Mouse (Mus musculus): Measurements from ENCODE around the gene Svop. TPM values are rescaled to one million over a fixed set of nuclear protein-coding genes. Genes with fewer than 3 reads are reported as not detected.

Svop gene
- polyA plus RNA-seq, 1 experiment from 2014 or later, result 26.7 TPM

DNA sequence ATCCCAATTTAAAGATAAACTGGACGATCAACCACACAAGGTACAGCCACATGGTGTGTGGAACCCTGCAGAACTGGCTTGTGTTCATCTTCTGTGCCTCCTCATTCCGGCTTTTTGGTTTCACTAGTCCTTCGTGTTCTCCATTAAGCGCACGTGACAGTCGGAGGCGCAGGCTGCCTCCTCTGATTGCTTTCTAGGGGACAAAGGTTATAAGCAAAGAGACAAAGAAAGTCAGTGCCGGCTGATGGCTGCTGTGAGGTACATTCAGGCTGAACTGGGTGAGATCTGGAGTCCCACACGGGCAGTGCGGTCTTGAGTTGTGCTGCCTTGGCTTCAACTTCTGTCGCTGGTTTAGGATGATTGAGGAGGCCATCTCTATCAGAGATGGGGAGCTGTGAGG, 86.8 kb downstream of the Svop start:
- H3K36me3 ChIP-seq (ENCODE audit: control insufficient read depth, insufficient read depth, low read length), result no peaks in the 10 kb centered on the region
- H3K27me3 ChIP-seq (ENCODE audit: control insufficient read depth, insufficient read depth, low read length), result no peaks in the 10 kb centered on the region
- no peak overlapping the region for H3K9ac ChIP-seq (ENCODE audit: low read depth, low read length)
- no peak overlapping the region for H3K4me2 ChIP-seq (replicated peaks; ENCODE audit: low read depth, low read length)
- no peaks in the 10 kb centered on the region for H3K4me1 ChIP-seq (replicated peaks; ENCODE audit: control insufficient read depth, insufficient read depth, low read length)
- no peak overlapping the region for H3K4me3 ChIP-seq (ENCODE audit: low read depth, low read length)
- no peak for DNase-seq (ENCODE audit: low spot score)
- 75% methylated on average over 11 of the region's 11 CpGs for WGBS
- no peak for ATAC-seq (ENCODE audit: low FRiP score)
- H3K9me3 ChIP-seq (ENCODE audit: control insufficient read depth, low read length), result no peaks in the 10 kb centered on the region
- no peak overlapping the region for H3K27ac ChIP-seq (ENCODE audit: low read depth, low read length)

DNA sequence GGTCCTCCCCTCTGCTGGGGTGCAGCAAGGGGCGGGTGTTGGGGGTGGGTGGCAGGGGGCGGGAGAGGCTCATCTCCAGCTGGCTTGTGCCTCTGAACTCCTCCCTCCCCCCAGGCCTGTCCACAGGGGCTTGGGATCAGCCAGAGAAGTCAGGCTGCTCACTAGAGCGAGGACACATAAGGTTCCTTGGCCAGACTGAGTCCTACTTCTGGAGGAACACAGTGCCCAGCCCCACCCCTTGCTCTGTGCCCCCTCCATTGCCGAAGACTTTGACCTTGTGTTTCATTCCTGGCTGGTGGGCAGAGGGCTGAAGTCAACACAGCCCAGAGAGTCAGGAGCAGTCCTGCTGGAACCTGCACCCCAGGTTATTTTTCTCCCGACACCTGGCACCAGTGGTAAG, 87.8 kb downstream of the Svop start, which contains the start of gene Dao:
Gene Dao, plus strand, starts transcription at position 162 of the 400 bp plus-strand sequence.
- WGBS, result 50% methylated on average over 5 of the region's 5 CpGs
- Histone ChIP-seq H3K27me3 (ENCODE audit: control insufficient read depth, insufficient read depth, low read length) (no peaks in the 10 kb centered on the region), H3K4me1 (replicated peaks; ENCODE audit: control insufficient read depth, insufficient read depth, low read length) (no peaks in the 10 kb centered on the region), H3K27ac (ENCODE audit: low read depth, low read length) (no peak within 1 kb of the TSS), H3K9ac (ENCODE audit: low read depth, low read length) (no peak within 1 kb of the TSS), H3K9me3 (ENCODE audit: control insufficient read depth, low read length) (no peaks in the 10 kb centered on the region), H3K36me3 (ENCODE audit: control insufficient read depth, insufficient read depth, low read length) (no peaks in the 10 kb centered on the region), H3K4me3 (ENCODE audit: low read depth, low read length) (no peak within 1 kb of the TSS), H3K4me2 (replicated peaks; ENCODE audit: low read depth, low read length) (no peak within 1 kb of the TSS)
- ATAC-seq (ENCODE audit: low FRiP score) (no peak), DNase-seq (ENCODE audit: low spot score) (no peak)

GRCm38 (mm10) chr5:113999382-113999781, 92.0 kb downstream of the Svop start:
- DNase-seq (ENCODE audit: low spot score) (no peak), ATAC-seq (ENCODE audit: low FRiP score) (no peak)
- no peaks in the 10 kb centered on the region for H3K27me3 ChIP-seq (ENCODE audit: control insufficient read depth, insufficient read depth, low read length)
- no peak overlapping the region for H3K4me3 ChIP-seq (ENCODE audit: low read depth, low read length)
- H3K4me2 ChIP-seq (replicated peaks; ENCODE audit: low read depth, low read length), result no peak overlapping the region
- H3K9me3 ChIP-seq (ENCODE audit: control insufficient read depth, low read length), result no peaks in the 10 kb centered on the region
- no peak overlapping the region for H3K27ac ChIP-seq (ENCODE audit: low read depth, low read length)
- no peak overlapping the region for H3K9ac ChIP-seq (ENCODE audit: low read depth, low read length)
- no peaks in the 10 kb centered on the region for H3K36me3 ChIP-seq (ENCODE audit: control insufficient read depth, insufficient read depth, low read length)
- no peaks in the 10 kb centered on the region for H3K4me1 ChIP-seq (replicated peaks; ENCODE audit: control insufficient read depth, insufficient read depth, low read length)
- WGBS, result 68% methylated on average over 5 of the region's 5 CpGs

- Histone ChIP-seq H3K27ac (ENCODE audit: low read depth, low read length) (no peak overlapping the region), H3K27me3 (ENCODE audit: control insufficient read depth, insufficient read depth, low read length) (no peaks in the 10 kb centered on the region), H3K36me3 (ENCODE audit: control insufficient read depth, insufficient read depth, low read length) (no peaks in the 10 kb centered on the region), H3K4me3 (ENCODE audit: low read depth, low read length) (no peak overlapping the region), H3K9me3 (ENCODE audit: control insufficient read depth, low read length) (no peaks in the 10 kb centered on the region), H3K4me2 (replicated peaks; ENCODE audit: low read depth, low read length) (no peak overlapping the region), H3K9ac (ENCODE audit: low read depth, low read length) (no peak overlapping the region), H3K4me1 (replicated peaks; ENCODE audit: control insufficient read depth, insufficient read depth, low read length) (0 out of 2 replicates have a peak, but pooled peaks cover 2% of the 10 kb centered on the region)
- WGBS, result 61% methylated on average over 2 of the region's 2 CpGs
- DNase-seq (ENCODE audit: low spot score) (no peak), ATAC-seq (ENCODE audit: low FRiP score) (no peak)
These were observed 94.9 kb downstream of the Svop start for GRCm38 (mm10) chr5:113996458-113996857.

GRCm38 (mm10) chr5:113993487-113994465, 97.6 kb downstream of the Svop start, which contains the start of gene Ssh1:
Ssh1 (minus strand) TSS chr5:113993894.
- ATAC-seq (ENCODE audit: low FRiP score) (peak; percentile 92), DNase-seq (ENCODE audit: low spot score) (peak; percentile 95)
- Histone ChIP-seq H3K36me3 (ENCODE audit: control insufficient read depth, insufficient read depth, low read length) (no peaks in the 10 kb centered on the region), H3K9ac (ENCODE audit: low read depth, low read length) (peak within 1 kb of the TSS; percentile 92), H3K4me2 (replicated peaks; ENCODE audit: low read depth, low read length) (peak within 1 kb of the TSS; percentile 55), H3K4me1 (replicated peaks; ENCODE audit: control insufficient read depth, insufficient read depth, low read length) (0 out of 2 replicates have a peak, but pooled peaks cover 2% of the 10 kb centered on the region), H3K4me3 (ENCODE audit: low read depth, low read length) (peak within 1 kb of the TSS; percentile 79), H3K9me3 (ENCODE audit: control insufficient read depth, low read length) (no peaks in the 10 kb centered on the region), H3K27me3 (ENCODE audit: control insufficient read depth, insufficient read depth, low read length) (no peaks in the 10 kb centered on the region), H3K27ac (ENCODE audit: low read depth, low read length) (peak within 1 kb of the TSS; percentile 85)
- under 1% methylated on average over 67 of the region's 83 CpGs for WGBS

- peak overlapping the region; percentile 85 for H3K27ac ChIP-seq (ENCODE audit: low read depth, low read length)
- peak overlapping the region; percentile 79 for H3K4me3 ChIP-seq (ENCODE audit: low read depth, low read length)
- no peaks in the 10 kb centered on the region for H3K27me3 ChIP-seq (ENCODE audit: control insufficient read depth, insufficient read depth, low read length)
- H3K9me3 ChIP-seq (ENCODE audit: control insufficient read depth, low read length), result no peaks in the 10 kb centered on the region
- H3K4me1 ChIP-seq (replicated peaks; ENCODE audit: control insufficient read depth, insufficient read depth, low read length), result 0 out of 2 replicates have a peak, but pooled peaks cover 2% of the 10 kb centered on the region
- DNase-seq (ENCODE audit: low spot score) (peak; percentile 75), ATAC-seq (ENCODE audit: low FRiP score) (peak; percentile 87)
- H3K9ac ChIP-seq (ENCODE audit: low read depth, low read length), result peak overlapping the region; percentile 92
- H3K36me3 ChIP-seq (ENCODE audit: control insufficient read depth, insufficient read depth, low read length), result no peaks in the 10 kb centered on the region
- 1% methylated on average over 22 of the region's 22 CpGs for WGBS
- peak overlapping the region; percentile 55 for H3K4me2 ChIP-seq (replicated peaks; ENCODE audit: low read depth, low read length)
These were observed 98.3 kb downstream of the Svop start for GRCm38 (mm10) chr5:113993031-113993486.

DNA sequence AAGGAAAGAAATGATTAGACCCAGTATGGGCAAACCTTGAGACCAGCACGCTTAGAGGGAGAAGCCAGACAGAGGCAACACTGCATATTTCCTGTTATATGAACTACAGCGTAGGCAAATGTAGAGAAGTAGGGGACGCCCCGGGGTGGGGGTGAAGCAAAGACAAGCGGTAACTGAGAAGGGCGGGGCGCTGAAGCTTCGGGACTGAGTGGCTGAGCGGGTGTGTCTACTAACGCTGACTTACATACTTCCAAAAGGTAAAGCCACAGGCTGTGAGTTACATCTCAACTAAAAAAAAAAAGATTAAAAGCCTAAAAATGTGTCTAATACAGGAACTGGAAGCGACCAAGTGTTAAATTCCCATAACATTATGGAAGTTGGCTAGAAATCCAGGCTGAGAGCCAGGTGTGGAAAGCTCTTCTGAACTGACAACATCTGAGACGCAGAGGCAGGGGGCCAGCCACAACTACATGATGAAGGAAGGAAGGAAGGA, 99.0 kb downstream of the Svop start:
- 34% methylated on average over 12 of the region's 12 CpGs for WGBS
- DNase-seq (ENCODE audit: low spot score), result no peak
- peak overlapping the region; percentile 79 for H3K4me3 ChIP-seq (ENCODE audit: low read depth, low read length)
- no peak for ATAC-seq (ENCODE audit: low FRiP score)
- peak overlapping the region; percentile 92 for H3K9ac ChIP-seq (ENCODE audit: low read depth, low read length)
- H3K4me2 ChIP-seq (replicated peaks; ENCODE audit: low read depth, low read length), result peak overlapping the region; percentile 55
- no peak overlapping the region for H3K27ac ChIP-seq (ENCODE audit: low read depth, low read length)
- H3K27me3 ChIP-seq (ENCODE audit: control insufficient read depth, insufficient read depth, low read length), result no peaks in the 10 kb centered on the region
- no peaks in the 10 kb centered on the region for H3K9me3 ChIP-seq (ENCODE audit: control insufficient read depth, low read length)
- H3K4me1 ChIP-seq (replicated peaks; ENCODE audit: control insufficient read depth, insufficient read depth, low read length), result 0 out of 2 replicates have a peak, but pooled peaks cover 2% of the 10 kb centered on the region
- no peaks in the 10 kb centered on the region for H3K36me3 ChIP-seq (ENCODE audit: control insufficient read depth, insufficient read depth, low read length)

DNA sequence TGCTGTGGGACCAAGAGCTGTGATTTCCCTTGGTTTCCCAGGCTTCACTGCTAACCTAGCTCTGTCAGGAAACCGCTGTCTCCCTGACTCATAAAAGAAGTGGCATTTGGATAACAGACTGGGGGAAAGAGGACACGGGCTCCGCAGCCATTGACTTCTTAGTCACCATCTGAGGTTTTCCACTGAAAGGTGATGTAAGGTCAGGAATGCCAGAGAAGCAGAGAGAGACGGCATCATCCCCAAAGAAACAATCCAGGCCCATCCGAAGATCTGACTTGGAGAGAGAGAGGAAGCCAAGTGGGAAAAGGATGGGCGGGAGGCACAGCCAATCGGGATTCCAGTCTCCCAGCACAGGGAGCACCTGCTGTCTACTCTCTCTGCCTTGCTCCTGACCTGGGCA, 100.2 kb downstream of the Svop start:
- 81% methylated on average over 7 of the region's 7 CpGs for WGBS
- 0 out of 2 replicates have a peak, but pooled peaks cover 2% of the 10 kb centered on the region for H3K4me1 ChIP-seq (replicated peaks; ENCODE audit: control insufficient read depth, insufficient read depth, low read length)

More for the DNA sequence above, 100.2 kb downstream of the Svop start:
- ATAC-seq (ENCODE audit: low FRiP score) (no peak), DNase-seq (ENCODE audit: low spot score) (no peak)
- Histone ChIP-seq H3K4me2 (replicated peaks; ENCODE audit: low read depth, low read length) (no peak overlapping the region), H3K9ac (ENCODE audit: low read depth, low read length) (no peak overlapping the region), H3K9me3 (ENCODE audit: control insufficient read depth, low read length) (no peaks in the 10 kb centered on the region), H3K27ac (ENCODE audit: low read depth, low read length) (no peak overlapping the region), H3K27me3 (ENCODE audit: control insufficient read depth, insufficient read depth, low read length) (no peaks in the 10 kb centered on the region), H3K36me3 (ENCODE audit: control insufficient read depth, insufficient read depth, low read length) (no peaks in the 10 kb centered on the region), H3K4me3 (ENCODE audit: low read depth, low read length) (no peak overlapping the region)
